Mouse (Mus musculus) heart, postnatal 0 days (tissue): ENCODE results near the gene Tbc1d10c.

Source experiments
- CTCF ChIP-seq: IDR thresholded peaks from 2 replicates; pipeline ENCODE4 v1.5.1; 2016; ENCODE audit warnings: antibody characterized with exemption, control low read depth, low read depth
- EP300 ChIP-seq: IDR thresholded peaks from 2 replicates; pipeline ENCODE4 v1.6.1; 2016; ENCODE audit warnings: antibody characterized with exemption, low read depth

DNA sequence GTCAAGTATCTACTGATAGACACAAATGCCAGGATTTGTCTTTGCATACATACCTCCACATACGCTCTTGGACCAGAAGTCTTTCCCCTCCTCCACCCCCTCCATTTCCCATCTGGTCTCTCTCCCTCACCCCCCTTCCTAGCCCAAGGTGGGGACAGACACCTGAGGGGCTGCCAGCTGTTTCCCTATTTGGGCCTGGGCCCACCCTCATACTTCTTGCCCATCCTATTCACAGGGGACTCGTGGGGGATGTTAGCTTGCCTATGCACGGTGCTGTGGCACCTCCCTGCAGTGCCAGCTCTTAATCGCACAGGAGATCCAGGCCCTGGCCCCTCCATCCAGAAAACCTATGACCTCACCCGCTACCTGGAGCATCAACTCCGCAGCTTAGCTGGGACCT is 28.9 kb upstream of the Tbc1d10c start:
- TF ChIP-seq CTCF (no peak), EP300 (no peak)
